Mouse (Mus musculus) heart, postnatal 0 days (tissue): ENCODE data around the gene Lingo1.

ENCODE experiments used
- CTCF ChIP-seq: IDR thresholded peaks from 2 replicates; pipeline ENCODE4 v1.5.1; 2016; ENCODE audit warnings: antibody characterized with exemption, control low read depth, low read depth
- EP300 ChIP-seq: IDR thresholded peaks from 2 replicates; pipeline ENCODE4 v1.6.1; 2016; ENCODE audit warnings: antibody characterized with exemption, low read depth

- no peak for TF ChIP-seq CTCF
- TF ChIP-seq EP300: no peak
Measured at GRCm38 (mm10) chr9:56619715-56620114, 176.6 kb downstream of the Lingo1 start.
